Mouse (Mus musculus) frontal cortex, postnatal 25 days (tissue): ENCODE measurements around the gene Nrn1l.

Experiments used
- DNase-seq, 2 experiments: peaks; one replicate each; pipeline ENCODE4 v3.0.0; 2022; ENCODE audit warnings: low spot score in 2 of 2

The Nrn1l gene

GRCm38 (mm10) chr8:105890870-105891269 is 2.5 kb upstream of the Nrn1l start:
- no peak for DNase-seq

DNA sequence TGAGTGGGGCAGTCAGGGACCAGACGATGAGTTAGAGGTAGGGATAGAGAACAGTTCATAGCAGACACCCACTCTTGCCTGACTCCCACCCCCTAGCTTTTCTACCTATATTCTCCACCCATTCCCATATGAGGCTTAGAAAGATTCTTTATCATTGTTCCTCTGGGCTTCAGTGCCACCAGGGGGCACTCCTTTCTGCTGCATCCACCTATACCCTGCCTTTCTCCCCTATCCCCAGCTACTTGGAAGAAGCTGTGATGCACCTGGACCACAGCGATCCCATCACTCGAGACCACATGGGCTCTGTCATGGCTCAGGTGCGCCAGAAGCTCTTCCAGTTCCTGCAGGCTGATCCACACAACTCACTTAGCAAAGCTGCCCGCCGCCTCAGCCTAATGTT is 935 bp upstream of the Nrn1l start:
- no peak for DNase-seq

DNA sequence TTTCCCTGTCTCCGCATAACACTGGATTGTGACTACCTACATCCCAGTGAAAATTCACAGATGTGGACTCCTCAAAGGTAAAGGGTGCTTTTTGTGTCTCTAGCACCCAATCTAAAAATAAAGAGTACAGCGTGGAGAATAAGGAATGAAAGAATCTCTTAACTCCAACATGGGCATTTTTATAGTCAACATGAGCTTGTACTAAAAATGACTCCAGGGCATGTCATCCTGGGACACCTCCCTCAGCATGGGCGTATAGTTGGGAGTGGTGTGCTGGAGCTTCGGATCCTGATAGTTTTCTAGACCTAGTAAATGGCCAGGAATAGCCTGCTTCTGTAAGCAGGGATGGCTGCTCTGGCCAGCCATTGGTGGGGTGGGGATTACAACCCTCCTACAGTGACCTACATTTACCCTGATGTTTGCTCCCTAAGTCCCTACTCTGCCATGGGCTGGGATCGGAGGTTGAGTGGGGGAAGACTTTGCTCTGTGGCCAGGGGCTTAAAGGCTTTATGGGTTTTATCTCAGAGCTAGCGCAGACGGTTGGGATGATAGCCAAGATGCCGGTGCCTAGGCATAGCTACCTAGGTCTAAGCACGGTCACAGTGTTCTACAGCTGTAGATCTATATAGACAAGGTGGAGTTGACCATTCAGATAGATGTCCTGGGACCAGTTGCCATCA is 4.6 kb downstream of the Nrn1l start:
- DNase-seq = no peak

- peak; percentile 84 to 91 for DNase-seq
Observed at GRCm38 (mm10) chr8:105900180-105900940, 7.0 kb downstream of the Nrn1l start, which contains the start of gene Pskh1. Gene Pskh1 (plus strand): TSS chr8:105900441.

DNA sequence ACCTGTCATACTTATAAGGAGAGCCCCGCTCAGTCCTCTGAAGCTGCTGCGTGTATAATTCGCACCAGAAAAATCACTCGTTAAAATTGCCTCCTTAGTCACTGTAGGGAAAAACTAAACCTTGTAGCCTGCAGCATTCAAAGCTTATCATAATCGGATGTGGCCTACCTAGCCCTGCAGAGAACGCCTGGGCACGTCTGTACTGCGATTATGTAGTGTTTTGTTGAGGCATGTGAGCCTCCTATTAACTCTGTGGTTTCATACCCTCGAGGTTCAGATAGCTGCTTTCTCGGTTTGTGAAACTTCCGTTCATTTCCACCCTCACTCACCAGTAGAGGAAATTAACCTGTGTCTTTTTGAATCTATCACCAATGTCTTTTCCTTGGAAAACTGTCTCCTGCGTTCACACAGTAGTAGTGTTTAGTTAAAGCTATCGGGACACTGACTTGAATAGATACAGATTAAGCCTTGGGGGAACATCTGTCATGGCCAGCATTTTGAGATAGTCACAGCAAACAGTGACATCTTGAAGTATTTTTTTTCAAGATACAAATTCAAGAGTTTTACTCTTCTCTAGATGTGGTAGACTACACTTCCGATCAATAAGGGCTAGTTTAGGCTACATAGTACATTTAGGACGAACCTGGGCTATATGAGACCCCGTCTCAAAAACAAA is 7.7 kb downstream of the Nrn1l start:
- DNase-seq = no peak

DNA sequence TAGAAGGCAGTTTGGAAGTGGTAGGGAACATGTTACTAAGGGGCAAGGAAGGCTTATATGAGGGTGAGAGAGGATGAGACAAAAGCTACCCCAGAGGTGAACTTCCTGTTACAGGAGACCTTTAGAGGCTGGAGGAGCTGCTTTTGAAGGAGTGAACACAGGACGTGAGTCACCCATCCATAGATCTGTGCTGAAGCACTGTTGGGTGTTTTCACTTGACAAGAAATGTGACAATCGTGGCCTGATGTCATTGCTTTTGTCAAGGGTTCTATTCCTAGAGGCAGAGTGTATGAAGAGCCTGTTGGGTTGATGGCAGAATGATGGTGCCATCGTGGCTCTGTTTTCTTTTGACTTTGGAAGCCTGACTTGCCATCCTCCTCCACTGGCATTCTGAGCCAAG is 26.0 kb downstream of the Nrn1l start:
- DNase-seq = no peak

GRCm38 (mm10) chr8:105925123-105925522 is 31.8 kb downstream of the Nrn1l start:
- DNase-seq = no peak

GRCm38 (mm10) chr8:105930602-105931001 is 37.2 kb downstream of the Nrn1l start:
- peak; percentile 68 to 78 for DNase-seq

DNA sequence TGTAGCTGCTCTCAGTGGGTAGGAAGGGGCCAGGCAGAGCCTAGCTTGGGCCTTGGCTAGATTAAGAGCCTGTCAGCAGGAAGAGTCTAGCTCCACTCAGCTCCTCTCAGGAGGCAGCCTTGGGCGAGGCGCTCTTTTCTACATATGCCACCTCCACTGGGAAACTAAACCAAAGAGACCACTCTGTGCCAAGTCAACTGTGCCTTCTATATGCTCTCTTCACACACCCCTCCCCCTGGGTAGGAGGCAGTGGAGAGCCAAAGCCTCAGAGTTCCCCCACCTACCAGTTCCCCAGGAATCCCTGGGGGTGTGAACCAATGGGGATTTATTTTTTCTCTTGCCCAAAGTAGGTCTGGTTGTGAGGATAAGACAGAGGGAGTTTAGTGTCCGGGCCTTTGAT is 37.9 kb downstream of the Nrn1l start:
- DNase-seq = no peak

- no peak for DNase-seq
Observed at GRCm38 (mm10) chr8:105932525-105932924, 39.2 kb downstream of the Nrn1l start.

DNA sequence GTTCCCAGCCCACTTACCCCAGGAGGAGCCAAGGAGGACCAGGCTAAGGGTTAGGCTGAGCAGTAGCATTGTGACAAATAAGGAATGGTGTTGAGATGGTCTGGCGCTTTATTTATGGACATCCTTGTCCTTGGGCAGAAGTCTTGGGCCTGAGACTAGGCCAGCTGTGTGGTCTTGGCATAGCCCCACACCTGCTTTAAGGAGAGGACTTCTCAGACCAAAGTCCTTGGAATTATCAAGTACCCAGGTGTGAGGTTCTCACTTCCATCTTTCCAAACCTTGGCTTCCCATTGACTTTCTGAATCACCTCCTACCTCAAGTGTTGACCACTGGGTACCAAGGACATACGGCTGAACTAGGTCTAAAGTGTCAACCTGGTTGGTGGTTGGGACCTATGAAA is 40.4 kb downstream of the Nrn1l start, which contains the start of gene Ctrl:
Ctrl (minus strand) TSS at position 101 of the 400 bp plus-strand sequence.
- DNase-seq = no peak

DNA sequence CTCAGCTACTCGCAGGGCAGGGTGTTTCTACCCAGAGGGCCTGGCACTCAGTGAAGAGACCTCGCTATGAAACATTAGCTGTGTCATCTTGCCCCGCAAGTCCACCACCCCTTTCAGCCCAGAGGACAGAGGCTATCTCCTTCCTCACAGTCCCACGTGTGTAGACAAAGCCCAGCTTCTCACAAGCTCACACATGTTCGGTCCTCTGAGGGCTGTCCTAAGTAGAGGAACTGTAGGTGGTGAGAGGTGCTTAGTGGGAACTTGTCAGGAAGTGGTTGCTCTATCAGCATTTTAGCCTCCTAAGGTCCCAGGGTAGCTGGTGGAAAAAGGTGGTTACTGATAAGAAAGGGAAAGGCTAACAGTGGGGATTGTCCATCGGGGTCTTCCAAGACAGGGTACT is 41.7 kb downstream of the Nrn1l start:
- DNase-seq = no peak

DNA sequence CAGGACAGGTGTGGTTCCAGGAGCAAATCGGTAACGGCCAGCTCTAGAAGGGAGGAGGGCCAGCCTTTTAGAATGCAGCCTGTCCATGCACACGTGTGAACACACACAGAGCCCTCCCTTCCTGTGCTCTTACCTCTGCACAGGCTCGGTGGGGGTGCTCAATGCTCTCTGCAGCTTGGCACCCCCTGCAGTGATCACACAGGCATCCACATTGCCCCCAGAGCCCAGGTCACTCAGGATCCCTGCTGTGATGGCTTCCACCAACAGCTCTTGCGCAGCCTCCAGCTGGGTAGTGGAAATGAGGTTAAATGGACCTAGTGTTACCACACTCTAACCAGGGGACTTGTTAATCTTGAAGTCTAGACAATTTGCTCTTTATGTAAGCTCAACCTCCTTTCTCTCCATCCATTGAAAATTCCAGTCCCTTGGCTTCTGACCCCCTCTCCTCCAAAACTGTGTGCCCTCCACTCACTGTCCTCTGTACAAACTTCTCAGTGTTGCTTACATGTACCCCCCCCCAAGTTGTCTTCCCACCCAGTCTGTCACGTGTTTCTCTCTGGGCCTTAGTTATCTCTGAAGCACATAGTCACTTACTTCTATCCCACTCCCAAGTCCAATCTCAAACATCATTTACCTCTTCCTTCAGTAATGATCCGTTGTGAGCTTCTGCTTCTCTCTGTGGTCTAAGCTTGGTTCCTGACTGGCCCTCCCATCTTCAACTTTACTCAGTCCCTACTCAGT is 42.7 kb downstream of the Nrn1l start:
- DNase-seq = no peak

DNA sequence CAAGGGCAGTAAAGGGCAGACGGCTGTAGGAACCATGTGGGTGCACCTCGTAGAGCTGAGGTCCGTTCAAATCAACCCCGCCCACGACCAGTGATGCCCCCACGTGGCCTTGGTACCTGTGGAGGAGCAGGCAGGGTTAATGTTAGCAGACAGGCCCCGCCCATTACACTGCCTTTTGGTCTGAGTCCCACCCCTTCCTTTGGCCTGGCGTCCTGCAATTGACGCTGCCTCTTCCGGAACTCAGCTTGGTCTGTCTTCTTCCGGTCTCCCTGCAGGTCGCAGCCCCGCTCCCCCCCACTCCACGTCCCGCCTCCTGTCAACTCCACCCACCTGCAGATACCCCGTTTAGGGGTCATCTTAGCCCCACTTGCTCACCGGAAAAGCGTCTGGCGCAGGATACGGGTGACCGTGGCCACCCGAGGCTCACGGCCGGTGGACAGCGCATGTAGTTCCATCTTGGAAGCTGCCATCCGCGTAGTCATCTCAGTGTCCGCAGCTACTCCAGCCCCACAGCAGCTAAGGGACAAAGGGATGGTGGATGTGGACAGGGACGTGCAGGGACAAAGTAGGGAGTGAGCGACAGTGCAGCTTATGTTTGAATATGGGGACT is 43.6 kb downstream of the Nrn1l start:
- DNase-seq = peak; percentile 68 to 73

GRCm38 (mm10) chr8:105937496-105938305 is 44.3 kb downstream of the Nrn1l start:
- DNase-seq = peak in 1 of 2 experiments; percentile 35

- DNase-seq = no peak
Observed at GRCm38 (mm10) chr8:105938306-105938669, 44.9 kb downstream of the Nrn1l start, which contains the start of gene Psmb10. Gene Psmb10 (minus strand): TSS chr8:105938444.

DNA sequence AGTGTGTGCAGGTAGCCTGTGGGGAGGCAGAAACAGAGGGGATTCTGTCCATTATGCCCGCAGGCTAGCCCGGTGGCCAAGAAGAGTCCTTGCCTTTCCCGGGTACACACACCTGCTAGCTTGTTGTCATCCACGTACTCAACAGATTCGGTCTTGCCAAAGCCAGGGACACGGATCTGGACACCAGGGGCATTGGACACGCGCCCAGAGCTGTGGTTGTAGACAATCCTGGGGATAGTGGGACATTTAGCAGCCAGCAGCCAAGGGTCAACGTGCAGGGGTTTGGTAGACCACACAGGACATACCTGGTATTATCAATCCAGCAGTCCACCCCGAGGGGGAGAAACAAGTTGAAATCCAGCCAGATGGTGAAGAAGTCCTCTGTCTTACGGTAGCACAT is 48.7 kb downstream of the Nrn1l start:
- no peak for DNase-seq

GRCm38 (mm10) chr8:105942542-105942941 is 49.2 kb downstream of the Nrn1l start:
- no peak for DNase-seq

GRCm38 (mm10) chr8:105943321-105943739 is 50.0 kb downstream of the Nrn1l start, which contains the start of gene Lcat:
Gene Lcat (minus strand): TSS chr8:105943382.
- DNase-seq = no peak
